Mouse (Mus musculus) cerebellum, adult 2 months (tissue): Measurements from ENCODE around the gene Sox5.

Source experiments
- CTCF ChIP-seq: fragments of 200-500 bp; IDR thresholded peaks from 2 replicates; pipeline ENCODE4 v1.5.1; 2011; ENCODE audit warnings: low read depth, mild to moderate bottlenecking, control low read depth, low read length, moderate library complexity, borderline replicate concordance; ENCODE audit not compliant: insufficient read depth
- POLR2A ChIP-seq: fragments of 200-500 bp; IDR thresholded peaks from 2 replicates; pipeline ENCODE4 v1.6.1; 2011; ENCODE audit warnings: low read length, control low read depth, borderline replicate concordance; ENCODE audit not compliant: insufficient read depth

DNA sequence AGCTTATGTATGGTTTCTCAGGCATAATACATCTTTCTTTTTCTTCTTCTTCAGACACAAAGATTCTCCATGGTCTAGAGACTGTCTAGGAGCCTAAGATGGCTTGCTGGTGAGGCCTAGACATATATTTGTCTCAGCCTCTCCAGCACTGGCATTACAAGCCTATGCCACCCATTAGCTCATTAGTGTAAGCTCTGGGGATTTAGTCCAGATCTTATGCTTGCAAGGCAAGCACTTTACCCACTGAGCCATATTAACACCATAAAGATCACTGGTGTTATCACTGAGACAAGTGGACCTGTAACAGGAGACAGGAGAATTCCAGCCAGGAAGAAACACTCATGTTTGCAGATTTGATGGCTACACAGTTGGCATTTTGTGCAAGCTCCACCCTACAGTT is 472.6 kb downstream of the Sox5 start:
- TF ChIP-seq CTCF, result no peak
- no peak for TF ChIP-seq POLR2A
